Mouse (Mus musculus): Measurements from ENCODE around the gene Mrpl55.

Gene Mrpl55

DNA sequence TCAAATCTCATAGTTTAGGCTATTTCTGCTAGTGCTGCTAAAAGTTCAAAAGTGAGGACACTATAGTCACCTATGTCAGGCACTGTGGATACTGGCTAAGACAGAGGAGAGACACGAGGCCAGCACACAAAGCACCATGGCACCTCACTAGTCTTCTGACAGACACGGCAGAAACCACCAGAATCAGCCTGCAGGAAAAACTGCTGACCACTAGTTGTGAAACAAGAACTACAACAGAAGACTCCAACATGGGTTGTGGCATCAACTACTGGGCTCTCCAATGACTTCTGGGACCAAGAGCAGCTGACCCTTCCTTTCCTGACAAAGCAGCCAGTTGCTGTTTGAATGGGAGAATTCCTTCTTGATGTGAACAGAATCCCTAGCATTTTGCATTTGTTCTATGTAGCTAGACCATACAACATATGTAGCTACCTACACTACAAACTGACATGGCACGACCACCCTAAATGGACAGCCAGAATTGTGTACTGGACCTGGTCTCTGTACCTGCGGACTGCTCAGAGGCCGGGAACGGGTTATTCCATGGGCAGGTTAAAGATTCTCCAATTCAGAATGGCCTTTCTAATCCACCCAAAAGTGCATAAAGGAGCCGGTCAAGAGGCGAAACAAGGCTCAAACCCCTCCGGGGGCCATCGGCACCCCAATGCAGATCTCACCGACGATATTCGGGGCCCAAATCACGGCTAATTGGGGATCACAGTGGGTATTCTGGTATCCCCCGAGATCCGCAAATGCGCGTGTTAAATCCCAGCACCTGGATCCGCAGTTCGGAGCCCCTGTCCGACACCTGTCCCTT, 24.7 kb downstream of the Mrpl55 start:
- in situ Hi-C loops (cut with MboI, MseI) = no loop called here

DNA sequence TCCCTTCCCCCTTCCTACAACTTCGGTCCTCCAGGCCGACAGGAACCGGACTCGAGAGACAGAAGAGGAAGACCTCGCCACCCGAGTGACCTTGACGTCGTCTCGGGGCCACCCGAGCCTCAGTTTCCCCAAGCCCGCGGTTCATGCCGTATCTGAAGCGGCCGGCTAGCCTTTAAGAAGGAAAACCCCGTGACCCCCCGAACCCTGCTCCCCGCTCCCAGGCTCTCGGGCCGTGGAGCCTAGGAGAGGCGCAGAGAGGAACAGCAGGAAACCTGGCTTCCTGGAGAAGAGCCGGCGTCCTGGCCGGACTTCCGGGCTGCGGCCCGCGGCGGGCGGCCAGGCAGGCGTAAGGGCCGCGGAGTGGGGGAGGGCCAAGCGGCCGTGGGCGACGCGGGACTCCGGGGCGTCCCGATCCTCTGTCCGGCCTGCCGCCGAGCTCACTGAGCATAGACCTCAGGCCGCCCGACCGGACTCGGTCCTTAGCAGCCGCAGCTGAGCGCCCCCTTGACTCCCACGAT, 25.4 kb downstream of the Mrpl55 start:
- in situ Hi-C loops (cut with MboI, MseI) = no loop called here

DNA sequence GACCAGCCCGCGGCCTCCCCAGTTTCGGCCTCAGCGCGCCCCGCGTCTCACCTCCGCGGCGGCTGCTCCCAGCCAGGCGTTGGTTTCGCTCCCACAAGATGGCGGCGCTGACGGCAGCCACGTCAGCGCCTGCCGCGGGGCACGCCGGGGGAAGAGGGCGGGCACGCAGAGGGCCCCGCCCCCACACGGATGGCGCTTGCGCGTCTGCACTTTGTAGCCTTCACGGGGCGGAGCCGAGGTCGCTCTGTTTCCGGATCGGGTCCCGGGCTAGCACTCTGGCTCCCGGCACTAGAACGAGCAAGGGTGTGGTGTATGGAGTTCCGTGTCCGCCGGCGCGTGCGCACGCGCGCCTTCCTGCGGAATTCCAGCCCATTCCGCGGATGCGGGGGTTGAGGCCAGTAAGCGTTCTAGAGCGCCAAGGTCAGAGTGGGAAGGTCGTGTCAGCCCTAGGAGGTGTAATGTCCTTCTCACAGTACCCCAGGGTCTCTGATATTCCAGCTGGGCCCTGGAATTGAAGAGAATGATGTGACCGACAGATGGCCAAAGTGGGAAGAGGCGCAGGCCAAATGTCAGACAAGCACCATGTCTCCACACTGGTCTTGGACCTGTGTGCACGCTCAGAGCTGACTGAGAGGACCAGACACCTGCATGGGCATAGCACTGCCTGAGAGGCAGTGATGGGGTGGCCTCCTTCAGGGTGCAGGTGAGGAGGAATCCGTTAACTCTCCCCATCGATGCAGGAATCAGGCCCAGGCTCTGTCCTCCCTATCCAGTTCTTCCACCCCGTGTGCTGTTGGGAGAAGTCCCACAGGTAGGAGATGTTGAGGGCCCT, 26.1 kb downstream of the Mrpl55 start, which contains the start of gene Arf1:
Gene Arf1 (minus strand): TSS at position 149 of the 832 bp plus-strand sequence.
- in situ Hi-C loops (cut with MboI, MseI) = no loop called here

DNA sequence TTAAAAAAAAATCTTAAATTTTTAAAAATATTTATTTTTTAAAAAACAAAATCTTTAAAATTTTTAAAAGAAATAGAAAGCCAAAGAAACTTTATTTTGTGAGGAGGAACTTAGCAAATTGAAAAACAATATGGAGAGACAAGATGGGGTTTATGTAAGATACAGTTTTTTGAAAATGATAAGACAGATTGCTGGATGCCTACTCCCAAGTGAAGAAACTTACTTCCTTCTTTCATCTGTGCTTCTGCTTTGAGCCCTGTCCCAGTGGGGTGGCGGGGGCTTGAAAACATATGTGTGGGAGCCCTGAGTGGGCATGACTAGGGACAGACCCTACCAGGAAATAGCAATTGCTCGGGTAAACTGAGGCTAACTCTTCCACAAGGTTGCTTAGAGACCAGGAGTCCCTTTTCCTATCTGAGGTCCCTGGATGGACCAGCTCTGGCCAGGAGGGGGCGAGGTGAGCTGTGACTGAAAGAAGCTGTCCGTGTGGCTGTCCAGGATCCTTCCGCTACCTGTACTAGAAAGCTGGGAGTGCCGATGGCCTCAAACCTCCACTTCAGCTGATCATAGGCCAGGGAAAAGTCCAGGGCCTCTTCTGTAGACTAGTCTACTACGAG, 28.0 kb downstream of the Mrpl55 start:
- in situ Hi-C loops (cut with MboI, MseI) = loop anchor here (5.0 kb wide), 1 partner anchor 252 kb away; no protein-coding TSS in a partner anchor

GRCm38 (mm10) chr11:59232797-59233196, 30.5 kb downstream of the Mrpl55 start:
- in situ Hi-C loops (cut with MboI, MseI) = loop anchor here (5.0 kb wide), 1 partner anchor 250 kb away; no protein-coding TSS in a partner anchor

GRCm38 (mm10) chr11:59238525-59239427, 36.5 kb downstream of the Mrpl55 start:
- in situ Hi-C loops (cut with MboI, MseI) = no loop called here

- in situ Hi-C loops (cut with MboI, MseI) = no loop called here
Measured at GRCm38 (mm10) chr11:59239428-59239785, 37.1 kb downstream of the Mrpl55 start.

GRCm38 (mm10) chr11:59239796-59240195, 37.5 kb downstream of the Mrpl55 start:
- in situ Hi-C loops (cut with MboI, MseI) = no loop called here

- in situ Hi-C loops (cut with MboI, MseI) = no loop called here
Measured at GRCm38 (mm10) chr11:59241841-59242240, 39.6 kb downstream of the Mrpl55 start.

GRCm38 (mm10) chr11:59243856-59244255, 41.6 kb downstream of the Mrpl55 start:
- in situ Hi-C loops (cut with MboI, MseI) = no loop called here

GRCm38 (mm10) chr11:59248101-59248500, 45.8 kb downstream of the Mrpl55 start:
- in situ Hi-C loops (cut with MboI, MseI) = loop anchor here (5.0 kb wide), 1 partner anchor 916 kb away; the partner anchor contains the start of genes Sh3bp5l and Zfp672

All from regulatory T cell (primary cell).